Mouse (Mus musculus) hindbrain, embryonic 10.5 days (tissue): ENCODE measurements around the gene Bcar3. TPM values are rescaled to one million over a fixed set of nuclear protein-coding genes. Genes with fewer than 3 reads are reported as not detected.

Source experiments
- microRNA counts: library from miRNA; unstranded; fragments of <30 nt; microRNA quantifications from one replicate; lab custom pipeline; 2017
- polyA plus RNA-seq: library from polyadenylated mRNA; unstranded; fragments of >200 nt; fragmentation: Nextera tagmentation; extraction: Ambion mirVana; gene quantifications from 2 replicates; pipeline ENCODE4 v1.2.1, GENCODE M21; 2016

Bcar3 gene
- polyA plus RNA-seq, 1 experiment from 2014 or later: 10.5 TPM

MicroRNAs within 50 kb of the gene (microRNA counts, 519-probe panel; counts per million panel counts)
- 1,255 counts per million, percentile 77 among the panel's probes with 10 or more counts for microRNA mmu-miR-760 (lab: Ali Mortazavi, UCI)

Other genes starting within 250 kb of the Bcar3 start
- 2.1 and 2.3 TPM in 2 replicates for gene Abca4, start 249.7 kb upstream of the Bcar3 start, polyA plus RNA-seq
- gene Gclm, start 48.6 kb upstream of the Bcar3 start, polyA plus RNA-seq: 44.3 and 51.2 TPM in 2 replicates
- gene Dnttip2, start 19.7 kb upstream of the Bcar3 start, polyA plus RNA-seq: 65.0 and 83.1 TPM in 2 replicates